Mouse (Mus musculus) heart, postnatal 0 days (tissue): ENCODE data around the gene Fen1.

Source experiments
- CTCF ChIP-seq: IDR thresholded peaks from 2 replicates; pipeline ENCODE4 v1.5.1; 2016; ENCODE audit warnings: antibody characterized with exemption, control low read depth, low read depth
- EP300 ChIP-seq: IDR thresholded peaks from 2 replicates; pipeline ENCODE4 v1.6.1; 2016; ENCODE audit warnings: antibody characterized with exemption, low read depth

- no peak for TF ChIP-seq CTCF
- TF ChIP-seq EP300, result no peak
Observed at GRCm38 (mm10) chr19:10149189-10149588, 54.8 kb downstream of the Fen1 start.
